Mouse (Mus musculus) heart, postnatal 10 days (tissue): Measurements from ENCODE around the gene Kmt2c. TPM values are rescaled to one million over a fixed set of nuclear protein-coding genes. Genes with fewer than 3 reads are reported as not detected.
"Not testable (repeated sequence)": the region's sequence is repeated elsewhere in the genome, so short reads cannot be mapped to it uniquely, and the experiment has no call there.

ENCODE experiments used
- DNase-seq, 2 experiments: peaks; one replicate each; pipeline ENCODE4 v3.0.0; 2021
- intact Hi-C: fragments of 180-260 bp; cut with DNase I; formaldehyde crosslinking; loops from one replicate; pipeline ENCODE4 v1.15.1; 2025
- total RNA-seq, 2 experiments: library from RNA; stranded (reverse); gene quantifications; 2 replicates each; pipeline ENCODE4 v1.2.3; 2021

The Kmt2c gene
- total RNA-seq, 2 experiments from 2014 or later: 45.3 to 46.7 TPM

DNA sequence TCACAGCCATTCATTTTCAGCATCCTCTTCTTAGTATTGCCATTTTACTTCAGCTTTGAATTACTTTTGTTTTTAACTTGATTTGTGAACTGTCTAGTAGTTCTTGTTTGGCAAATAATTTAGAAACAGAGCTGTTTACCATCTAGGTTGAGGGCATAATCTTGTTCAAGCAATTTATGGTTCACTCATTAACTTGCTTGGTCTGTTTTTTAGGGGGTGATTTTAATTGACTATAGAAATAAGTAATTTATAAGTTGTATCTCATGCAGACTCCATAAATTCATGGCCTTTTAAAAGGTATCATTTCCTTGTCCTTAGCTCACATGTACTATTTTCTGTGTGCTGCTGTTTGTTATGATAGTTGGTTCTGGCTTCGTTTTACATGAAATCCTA, 252.1 kb downstream of the Kmt2c start:
- intact Hi-C loops: no loop called here
- DNase-seq: no peak

DNA sequence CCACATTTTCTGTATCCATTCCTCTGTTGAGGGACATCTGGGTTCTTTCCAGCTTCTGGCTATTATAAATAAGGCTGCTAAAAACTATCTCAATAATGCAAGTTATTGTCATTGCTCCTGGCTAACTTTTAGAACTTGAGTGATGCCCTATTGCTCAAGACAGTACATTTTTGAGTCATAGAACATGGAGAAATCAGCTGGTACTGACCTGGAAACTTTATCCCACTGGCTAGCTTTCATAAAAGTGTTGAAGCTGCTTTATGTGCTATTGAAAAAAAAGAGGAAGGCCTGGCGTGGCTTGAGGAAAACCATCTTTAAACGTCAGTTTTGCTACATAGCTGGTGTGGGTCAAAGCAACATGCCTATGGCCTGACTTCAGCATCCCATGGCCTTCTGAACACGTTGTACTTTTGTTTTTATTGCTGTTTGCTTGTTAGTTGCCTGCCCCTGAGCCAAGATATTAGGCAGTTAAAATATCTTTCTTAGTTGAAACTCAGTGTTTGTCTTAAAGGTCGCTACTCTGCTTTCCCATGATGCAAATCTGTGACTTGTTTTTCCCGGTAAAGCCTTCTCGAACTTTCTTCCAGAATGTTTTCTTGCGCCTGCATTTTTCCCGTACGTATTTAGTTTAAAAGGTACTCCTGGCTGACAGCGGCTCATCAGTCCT, 252.6 kb downstream of the Kmt2c start:
- intact Hi-C loops: no loop called here
- DNase-seq: no peak

DNA sequence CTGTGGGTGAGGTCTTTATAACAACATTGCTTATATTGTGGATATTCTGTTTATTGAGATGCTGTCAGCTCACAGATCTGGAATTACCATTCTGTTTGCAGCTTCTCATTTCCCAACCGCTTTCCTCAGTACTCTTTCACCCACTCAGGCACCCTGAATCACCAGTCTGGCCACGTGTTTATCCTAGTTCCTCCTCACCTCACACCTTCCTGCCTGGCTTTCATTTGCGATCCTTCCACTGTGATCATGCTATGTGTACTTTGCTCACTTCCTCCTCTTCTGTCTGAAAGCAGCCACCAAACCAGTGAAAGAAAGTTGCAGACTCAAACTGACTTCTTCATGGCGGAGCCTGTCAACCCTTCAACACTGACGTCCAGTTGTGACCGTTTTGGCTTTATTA, 255.5 kb downstream of the Kmt2c start:
- DNase-seq: no peak
- intact Hi-C loops: no loop called here

DNA sequence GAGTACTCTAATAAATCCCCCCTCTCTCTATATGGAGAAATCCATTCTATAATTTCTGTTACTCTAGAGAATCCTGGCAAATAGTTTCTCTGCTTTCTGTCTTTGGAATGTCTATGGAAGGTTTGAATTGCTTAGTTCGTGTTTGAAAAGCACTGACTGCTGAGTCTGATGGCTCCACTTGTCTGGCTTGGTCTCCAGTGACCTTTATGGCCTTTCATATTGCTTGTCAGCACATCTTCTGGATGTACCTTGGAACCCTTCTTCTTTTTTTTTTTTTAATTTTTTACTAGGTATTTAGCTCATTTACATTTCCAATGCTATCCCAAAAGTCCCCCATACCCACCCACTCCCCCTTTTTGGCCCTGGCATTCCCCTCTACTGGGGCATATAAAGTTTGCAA, 274.2 kb downstream of the Kmt2c start:
- intact Hi-C loops: not testable (repeated sequence)

DNA sequence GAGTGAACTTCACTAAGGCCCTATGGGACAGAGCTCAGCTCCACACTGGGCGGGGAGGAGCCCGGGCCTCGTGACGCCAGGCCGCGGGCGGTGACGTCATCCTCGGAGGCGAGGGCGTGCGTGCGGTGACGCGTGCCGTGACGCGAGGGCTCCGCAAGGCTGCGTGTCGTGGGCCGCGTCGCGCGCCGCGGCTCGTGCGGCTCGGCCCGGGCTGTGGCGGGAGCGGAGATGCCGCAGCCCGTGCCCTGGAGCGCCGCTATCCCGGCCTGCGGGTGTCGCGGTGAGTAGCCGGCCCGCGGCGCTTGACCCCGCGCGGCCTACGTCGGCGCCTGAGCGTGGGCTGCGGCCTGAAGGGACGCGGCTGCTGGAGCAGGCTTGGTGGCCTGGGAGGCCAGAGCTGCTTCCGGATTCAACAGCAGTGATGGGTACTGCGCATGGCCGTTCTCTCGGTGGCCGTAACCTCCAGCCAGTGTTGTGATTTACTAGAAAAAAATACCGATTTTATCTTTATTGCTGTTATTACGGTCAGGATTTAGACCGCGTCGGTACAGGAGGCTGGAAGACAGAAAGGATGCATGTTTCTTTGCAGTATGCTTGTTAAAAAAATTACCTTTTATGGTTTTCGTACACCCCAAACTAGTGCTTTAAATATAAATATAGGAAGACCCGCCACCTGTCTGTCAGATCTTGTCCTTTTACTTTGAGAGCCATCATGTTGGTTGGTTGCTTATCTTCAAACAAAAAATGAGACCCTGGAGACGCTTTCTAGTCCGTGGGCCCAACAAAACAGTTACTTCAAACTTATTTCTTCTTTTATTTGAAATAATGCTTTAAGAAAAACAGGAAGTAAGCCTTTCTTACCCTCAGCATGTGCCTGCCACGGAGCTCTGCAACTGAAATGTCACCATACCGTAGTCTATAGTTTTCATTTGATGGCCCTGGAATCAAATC, 275.6 kb downstream of the Kmt2c start, which contains the start of gene E130116L18Rik:
Gene E130116L18Rik, minus strand, starts transcription at position 402 of the 951 bp plus-strand sequence.
- intact Hi-C loops: no loop called here
- DNase-seq: peak; percentile 91 to 93

More for the DNA sequence above, 274.2 kb downstream of the Kmt2c start:
- not testable (repeated sequence) for DNase-seq

Other genes starting within 250 kb of the Kmt2c start
- gene Cct8l1, start 17.3 kb upstream of the Kmt2c start, total RNA-seq: not detected
- 1 to 10 TPM; 5.6 to 7.2 TPM for gene Xrcc2, start 207.0 kb upstream of the Kmt2c start, total RNA-seq